1 mouse cellular context compared by ENCODE assay signal in the genomic region with DNA sequence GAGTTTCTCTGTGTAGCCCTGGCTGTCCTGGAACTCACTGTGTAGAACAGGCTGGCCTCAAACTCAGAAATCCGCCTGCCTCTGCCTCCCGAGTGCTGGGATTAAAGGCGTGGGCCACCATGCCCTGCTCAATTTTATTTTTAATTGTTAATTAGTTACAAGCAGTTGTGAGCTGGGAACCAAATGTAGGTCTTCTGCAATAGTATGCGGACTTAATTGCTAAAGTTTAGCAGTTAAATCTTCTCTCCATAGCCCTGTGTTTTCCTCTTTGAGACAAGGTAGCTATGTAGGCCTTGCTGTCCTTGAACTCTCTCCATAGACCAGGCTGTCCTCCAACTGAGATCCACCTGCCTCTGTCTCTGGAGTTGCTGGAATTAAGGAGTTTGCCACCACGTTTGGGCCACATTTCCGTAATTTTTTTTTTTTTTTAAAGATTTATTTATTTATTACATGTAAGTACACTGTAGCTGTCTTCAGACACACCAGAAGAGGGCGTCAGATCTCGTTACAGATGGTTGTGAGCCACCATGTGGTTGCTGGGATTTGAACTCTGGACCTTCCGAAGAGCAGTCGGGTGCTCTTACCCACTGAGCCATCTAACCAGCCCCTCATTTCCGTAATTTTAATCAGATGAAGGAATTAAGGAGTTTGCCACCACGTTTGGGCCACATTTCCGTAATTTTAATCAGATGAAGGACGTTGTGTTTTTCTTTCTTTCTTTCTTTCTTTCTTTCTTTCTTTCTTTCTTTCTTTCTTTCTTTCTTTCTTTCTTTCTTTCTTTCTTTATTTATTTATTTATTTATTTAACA.
TF ChIP-seq lines count a peak whose summit lies in the region.

No protein-coding gene starts in this region.

TF ChIP-seq in CH12.LX, 34 proteins besides CTCF, POLR2A, EP300 and RAD21:
- TF ChIP-seq MYC (IDR thresholded peaks at IDR 0.05; ENCODE audit: low read depth, low read length): 0 out of 2 replicates have a peak, but pooled peaks have one; percentile 5
